Mouse (Mus musculus): ENCODE measurements around the gene Mcu.

DNA sequence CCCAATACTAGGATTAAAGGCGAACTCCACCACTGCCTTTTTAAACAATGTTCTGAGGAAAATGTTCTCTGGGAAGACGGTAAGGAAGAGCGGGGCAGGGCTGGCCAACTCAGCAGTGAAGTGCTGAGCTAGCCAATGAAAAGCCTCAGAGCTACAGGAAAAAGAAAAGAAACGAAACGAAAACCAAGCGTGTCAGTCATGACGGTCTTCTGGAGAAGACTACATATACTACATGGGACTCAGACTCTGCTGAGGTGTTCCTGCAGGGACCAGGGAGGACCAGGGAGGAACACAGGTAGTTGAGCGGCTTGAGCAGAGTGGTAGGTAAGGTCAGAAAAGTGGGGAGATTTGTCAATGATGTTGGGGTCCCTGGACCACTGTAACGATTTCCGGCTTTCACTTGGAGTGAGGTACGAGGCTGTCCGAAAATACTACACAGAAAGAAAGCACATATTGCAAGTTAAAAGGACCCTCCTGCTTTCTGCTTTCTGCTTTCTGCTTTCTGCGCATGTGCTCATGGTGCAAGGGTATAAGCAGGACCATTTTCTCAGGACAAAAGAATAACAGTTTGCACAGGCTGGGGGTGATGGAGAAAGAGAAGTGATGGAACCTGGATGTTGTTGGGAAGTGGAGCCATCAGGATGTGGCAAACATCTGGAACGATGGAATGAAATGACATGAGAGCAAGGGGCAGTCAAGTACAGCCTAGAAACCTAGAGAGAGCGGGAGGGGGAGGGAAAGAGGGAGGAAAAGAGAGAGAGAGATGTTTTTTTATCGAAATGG, 20.4 kb upstream of the Mcu start:
- TF ChIP-seq CTCF (IDR thresholded peaks at IDR 0.05; ENCODE audit: insufficient read depth, low read length) = no peak
- no peak; the same call in 1 of the 2 replicates for TF ChIP-seq POLR2A (IDR thresholded peaks at IDR 0.05; ENCODE audit: borderline replicate concordance, extremely low read depth, low read depth, low read length)

Measured in lung, adult 2 months (tissue).